Mouse (Mus musculus): ENCODE measurements around the gene Dnal4.

- no peak for TF ChIP-seq POLR2A (IDR thresholded peaks at IDR 0.05; ENCODE audit: low read depth, low read length)
- no peak for TF ChIP-seq CTCF (IDR thresholded peaks at IDR 0.05; ENCODE audit: extremely low read depth, insufficient read length, insufficient replicate concordance, low read depth, low read length)
Measured at GRCm38 (mm10) chr15:79727840-79728239, 49.8 kb downstream of the Dnal4 start.

Measured in small intestine, adult 2 months (tissue).